Mouse (Mus musculus) C2C12 (cell line): ENCODE data around the gene Golgb1.

Source experiments
- CEBPB ChIP-seq: IDR thresholded peaks from one replicate; pipeline ENCODE4 v1.6.1; 2011; ENCODE audit warnings: low read depth, mild to moderate bottlenecking, control low read depth, moderate library complexity
- CTCF ChIP-seq: IDR thresholded peaks from one replicate; pipeline ENCODE4 v1.5.1; 2011; ENCODE audit not compliant: control insufficient read depth, insufficient read depth, insufficient read length
- MAX ChIP-seq: IDR thresholded peaks from one replicate; pipeline ENCODE4 v1.6.1; 2011; ENCODE audit warnings: mild to moderate bottlenecking, control low read depth
- MYOD1 ChIP-seq: IDR thresholded peaks from one replicate; pipeline ENCODE4 v1.6.1; 2011; ENCODE audit warnings: low read depth; ENCODE audit not compliant: control insufficient read depth, insufficient read length
- MYOG ChIP-seq: IDR thresholded peaks from one replicate; pipeline ENCODE4 v1.6.1; 2011; ENCODE audit not compliant: control insufficient read depth, insufficient read length; ENCODE audit errors: extremely low read depth
- USF1 ChIP-seq: IDR thresholded peaks from one replicate; pipeline ENCODE4 v1.6.1; 2011; ENCODE audit warnings: low read depth, mild to moderate bottlenecking, control low read depth, moderate library complexity

DNA sequence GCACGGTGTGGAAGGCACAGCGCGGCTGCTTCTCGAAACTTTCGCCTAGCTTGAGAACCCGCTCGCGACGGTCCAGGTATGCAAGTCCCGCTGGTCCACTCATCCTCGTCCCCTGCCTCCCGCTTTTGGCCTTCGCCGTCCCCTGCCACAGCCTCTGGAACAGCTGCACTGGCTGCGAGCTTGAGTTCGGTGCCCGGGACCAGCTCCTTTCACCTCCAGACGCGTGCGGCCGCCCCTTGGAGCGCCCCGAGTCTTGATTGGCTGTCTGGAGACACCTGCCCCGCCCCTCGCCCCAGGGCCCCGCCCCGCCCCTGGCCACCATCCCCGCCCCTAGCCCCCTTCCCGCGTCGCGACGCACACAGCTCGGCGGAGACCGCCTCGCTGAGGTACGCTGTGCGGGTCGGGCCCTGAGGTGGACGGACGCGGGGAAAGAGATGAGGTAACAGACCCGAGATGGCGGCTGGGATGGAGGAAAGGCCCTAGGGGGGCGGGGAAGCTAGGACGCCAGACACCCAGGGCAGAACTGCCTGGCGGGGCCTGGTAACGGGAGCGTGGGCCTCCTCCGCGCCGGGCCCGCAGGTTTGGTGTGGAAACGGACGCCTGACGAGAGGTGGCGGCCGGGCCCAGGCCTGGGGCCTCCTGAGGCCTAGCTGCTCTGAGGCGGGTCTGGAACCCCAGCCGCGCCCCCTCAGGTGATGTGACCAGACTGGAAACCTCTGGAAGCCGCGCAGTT is 46.7 kb upstream of the Golgb1 start, which contains the start of gene Iqcb1:
- TF ChIP-seq CTCF = no peak
- no peak for TF ChIP-seq USF1
- TF ChIP-seq MYOG = no peak
- TF ChIP-seq MYOD1 = no peak
- no peak for TF ChIP-seq CEBPB
- TF ChIP-seq MAX = peak; percentile 20
